Mouse (Mus musculus): Measurements from ENCODE around the gene Ugt1a9.
"Not testable (repeated sequence)": the region's sequence is repeated elsewhere in the genome, so short reads cannot be mapped to it uniquely, and the experiment has no call there.

Ugt1a9 gene

DNA sequence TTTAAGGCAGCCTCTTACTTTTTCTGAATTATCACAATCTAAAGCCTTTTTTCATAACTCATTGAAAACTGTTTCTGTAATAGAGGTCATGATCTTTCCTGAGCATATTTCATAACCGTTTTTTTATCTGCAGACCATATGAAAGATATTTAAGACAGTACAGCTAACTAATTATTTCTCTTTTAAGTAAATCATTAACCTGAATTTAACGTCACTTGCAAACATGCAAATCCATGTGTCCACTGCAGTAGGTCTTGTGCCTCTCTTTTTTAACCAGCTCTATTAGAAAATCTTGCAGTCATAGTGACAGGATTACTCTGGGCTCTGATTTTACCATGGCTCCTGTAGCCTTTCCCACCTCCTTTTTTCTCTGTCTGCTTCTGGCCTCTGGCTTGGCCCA, at the start of gene Ugt1a9:
Gene Ugt1a9, plus strand, starts transcription at position 306 of the 400 bp plus-strand sequence.
- no peak for DNase-seq (ENCODE audit: inconsistent age in 2 of 2, low spot score in 1 of 2)

DNA sequence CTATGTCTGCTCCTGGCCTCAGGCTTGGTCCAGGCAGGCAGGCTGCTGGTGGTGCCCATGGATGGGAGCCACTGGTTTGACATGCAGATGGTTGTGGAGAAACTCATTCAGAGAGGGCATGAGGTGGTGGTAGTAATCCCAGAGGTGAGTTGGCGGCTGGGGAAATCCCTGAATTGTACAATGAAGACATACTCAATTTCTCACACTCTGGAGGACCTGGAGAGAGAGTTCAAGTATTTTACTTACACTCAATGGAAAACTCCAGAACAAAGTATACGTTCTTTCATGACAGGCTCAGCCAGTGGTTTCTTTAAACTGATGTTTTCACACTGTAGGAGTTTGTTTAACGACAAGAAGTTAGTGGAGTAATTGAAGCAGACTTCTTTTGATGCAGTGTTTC, 45.4 kb upstream of the Ugt1a9 start:
- DNase-seq (ENCODE audit: inconsistent age in 2 of 2, low spot score in 1 of 2) = not testable (repeated sequence)

DNA sequence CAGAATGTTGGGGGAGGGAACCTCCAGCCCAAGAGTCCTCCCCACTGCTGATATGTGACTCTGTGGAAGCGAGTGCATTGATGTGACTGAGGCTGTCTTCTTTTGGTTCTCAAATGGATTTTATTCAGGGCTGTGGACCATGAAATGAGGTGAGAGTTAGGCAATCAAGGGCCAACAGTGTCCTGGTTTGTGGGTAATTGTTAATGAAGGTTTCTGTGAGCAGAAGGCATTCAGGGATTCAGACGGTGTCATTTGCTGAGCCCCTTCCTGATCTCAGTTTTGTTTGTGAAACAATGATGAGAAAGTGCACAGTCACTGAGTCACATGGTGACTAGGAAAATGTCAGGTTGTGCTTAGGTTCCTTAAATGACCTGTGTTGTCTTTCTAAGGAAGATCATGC, 27.6 kb upstream of the Ugt1a9 start:
- not testable (repeated sequence) for DNase-seq (ENCODE audit: inconsistent age in 2 of 2, low spot score in 1 of 2)

DNA sequence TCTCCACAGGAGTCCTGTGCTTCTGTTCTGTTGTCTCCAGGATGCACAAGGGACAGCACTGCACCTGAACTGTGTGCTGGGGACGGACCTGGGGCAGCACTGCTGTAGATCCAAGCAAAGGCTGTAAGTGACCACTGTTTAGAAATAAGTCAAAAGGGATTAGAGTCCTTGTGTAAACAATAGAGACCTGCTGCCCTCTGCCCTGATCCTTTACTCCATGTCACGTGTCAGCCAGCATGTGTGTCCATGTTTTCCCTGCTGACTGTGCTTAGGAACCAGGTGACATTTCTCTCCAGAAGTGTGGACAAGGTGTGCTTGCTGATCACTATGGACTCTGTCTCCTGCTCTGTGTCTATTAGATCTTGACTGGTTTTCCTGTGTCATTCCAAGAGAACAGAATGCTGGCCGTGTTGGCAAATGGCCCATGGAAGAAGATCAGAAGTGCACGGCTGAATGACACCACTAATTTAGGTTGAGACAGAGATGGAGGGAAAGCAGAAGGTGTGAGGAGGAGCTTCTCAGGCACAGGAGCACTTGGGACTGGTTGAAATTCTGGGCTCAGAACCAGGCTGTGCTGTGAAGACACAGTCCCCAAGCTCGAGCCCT, 25.7 kb upstream of the Ugt1a9 start:
- not testable (repeated sequence) for DNase-seq (ENCODE audit: inconsistent age in 2 of 2, low spot score in 1 of 2)

DNA sequence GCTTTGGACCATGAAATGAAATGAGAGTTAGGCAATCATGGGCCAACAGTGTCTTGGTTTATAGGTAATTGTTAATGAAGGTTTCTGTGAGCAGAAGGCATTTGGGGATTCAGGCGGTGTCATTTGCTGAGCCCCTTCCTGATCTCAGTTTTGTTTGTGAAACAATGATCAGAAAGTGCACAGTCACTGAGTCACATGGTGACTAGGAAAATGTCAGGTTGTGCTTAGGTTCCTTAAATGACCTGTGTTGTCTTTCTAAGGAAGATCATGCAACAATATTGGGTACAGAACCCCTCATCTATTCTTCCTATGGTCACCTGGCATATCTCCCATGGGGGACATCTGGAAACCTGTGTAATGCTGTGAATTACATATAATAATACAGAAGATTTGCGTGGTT, 23.2 kb upstream of the Ugt1a9 start:
- DNase-seq (ENCODE audit: inconsistent age in 2 of 2, low spot score in 1 of 2) = not testable (repeated sequence)

DNA sequence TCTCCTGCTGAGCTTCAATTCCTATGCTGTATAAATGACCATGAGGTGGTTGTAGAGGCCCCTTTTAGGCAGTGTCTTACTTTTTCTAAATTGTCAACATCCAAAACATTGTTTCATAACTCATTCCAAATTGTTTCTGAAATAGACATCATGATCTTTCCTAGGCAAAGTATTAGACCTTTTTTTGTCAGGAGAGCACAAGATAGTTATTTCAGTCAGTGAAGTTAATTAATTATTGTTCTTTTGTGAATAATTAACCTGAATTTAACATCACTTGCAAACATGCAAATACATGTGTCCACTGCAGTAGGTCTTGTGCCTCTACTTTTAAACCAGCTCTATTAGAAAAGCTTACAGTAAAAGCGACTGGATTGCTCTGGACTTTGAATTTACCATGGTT, 15.5 kb upstream of the Ugt1a9 start, which contains the start of gene Ugt1a10:
Gene Ugt1a10, plus strand, starts transcription at position 301 of the 400 bp plus-strand sequence.
- no peak for DNase-seq (ENCODE audit: inconsistent age in 2 of 2, low spot score in 1 of 2)

DNA sequence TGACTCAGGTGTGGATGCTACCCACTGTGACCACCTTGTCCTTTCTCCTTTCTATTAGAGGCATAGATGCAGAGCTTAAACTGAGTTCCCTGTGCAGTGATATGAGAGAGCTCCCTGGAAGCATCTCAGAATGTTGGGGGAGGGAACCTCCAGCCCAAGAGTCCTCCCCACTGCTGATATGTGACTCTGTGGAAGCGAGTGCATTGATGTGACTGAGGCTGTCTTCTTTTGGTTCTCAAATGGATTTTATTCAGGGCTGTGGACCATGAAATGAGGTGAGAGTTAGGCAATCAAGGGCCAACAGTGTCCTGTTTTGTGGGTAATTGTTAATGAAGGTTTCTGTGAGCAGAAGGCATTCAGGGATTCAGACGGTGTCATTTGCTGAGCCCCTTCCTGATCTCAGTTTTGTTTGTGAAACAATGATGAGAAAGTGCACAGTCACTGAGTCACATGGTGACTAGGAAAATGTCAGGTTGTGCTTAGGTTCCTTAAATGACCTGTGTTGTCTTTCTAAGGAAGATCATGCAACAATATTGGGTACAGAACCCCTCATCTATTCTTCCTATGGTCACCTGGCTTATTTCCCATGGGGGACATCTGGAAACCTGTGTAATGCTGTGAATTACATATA, 4.0 kb upstream of the Ugt1a9 start:
- not testable (repeated sequence) for DNase-seq (ENCODE audit: inconsistent age in 2 of 2, low spot score in 1 of 2)

DNA sequence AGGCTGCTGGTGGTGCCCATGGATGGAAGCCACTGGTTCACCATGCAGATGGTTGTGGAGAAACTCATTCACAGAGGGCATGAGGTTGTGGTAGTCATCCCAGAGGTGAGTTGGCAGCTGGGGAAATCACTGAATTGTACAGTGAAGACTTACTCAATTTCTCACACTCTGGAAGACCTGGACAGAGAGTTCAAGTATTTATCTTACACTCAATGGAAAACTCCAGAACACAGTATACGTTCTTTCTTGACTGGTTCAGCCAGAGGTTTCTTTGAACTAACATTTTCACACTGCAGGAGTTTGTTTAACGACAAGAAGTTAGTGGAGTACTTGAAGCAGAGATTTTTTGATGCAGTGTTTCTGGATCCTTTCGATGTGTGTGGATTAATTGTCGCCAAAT, 302 bp downstream of the Ugt1a9 start:
- no peak for DNase-seq (ENCODE audit: inconsistent age in 2 of 2, low spot score in 1 of 2)

DNA sequence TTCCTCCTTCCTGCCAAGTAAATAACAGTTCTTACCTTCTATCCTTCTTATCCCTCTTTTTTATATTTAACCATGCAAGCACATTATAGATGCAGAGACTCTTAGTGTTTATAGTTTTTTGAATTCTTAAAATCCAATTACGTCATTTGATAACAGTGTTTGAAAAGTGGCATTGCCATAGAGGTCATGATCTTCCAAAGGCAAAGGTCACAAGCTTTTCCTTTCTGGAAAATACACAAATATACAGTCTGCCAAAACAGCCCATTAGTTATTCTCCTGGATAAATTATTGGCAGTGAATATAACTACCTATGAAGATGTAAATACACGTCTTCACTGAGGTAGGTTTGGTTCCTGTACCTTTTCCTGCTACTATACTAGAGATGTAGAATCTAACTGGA, 3.9 kb downstream of the Ugt1a9 start:
- no peak for DNase-seq (ENCODE audit: inconsistent age in 2 of 2, low spot score in 1 of 2)

DNA sequence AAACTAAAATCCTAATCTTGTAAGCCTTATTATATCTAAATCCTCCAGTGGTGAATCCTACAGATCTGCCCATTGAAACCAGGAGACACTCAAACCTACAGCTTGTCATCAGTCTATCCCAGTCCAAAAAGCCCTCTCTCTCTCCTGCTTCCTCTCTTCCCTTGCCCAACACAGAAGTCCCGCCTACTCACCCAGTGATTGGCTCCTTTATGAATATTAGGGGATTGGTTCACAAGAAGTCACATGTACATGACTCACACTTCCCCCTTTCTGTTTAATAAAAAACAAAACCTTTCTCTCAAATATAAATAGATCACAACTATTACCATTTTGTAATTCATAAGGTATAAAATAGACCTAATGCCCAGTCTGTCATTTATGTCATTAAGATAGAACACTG, 6.5 kb downstream of the Ugt1a9 start:
- no peak for DNase-seq (ENCODE audit: inconsistent age in 2 of 2, low spot score in 1 of 2)

DNA sequence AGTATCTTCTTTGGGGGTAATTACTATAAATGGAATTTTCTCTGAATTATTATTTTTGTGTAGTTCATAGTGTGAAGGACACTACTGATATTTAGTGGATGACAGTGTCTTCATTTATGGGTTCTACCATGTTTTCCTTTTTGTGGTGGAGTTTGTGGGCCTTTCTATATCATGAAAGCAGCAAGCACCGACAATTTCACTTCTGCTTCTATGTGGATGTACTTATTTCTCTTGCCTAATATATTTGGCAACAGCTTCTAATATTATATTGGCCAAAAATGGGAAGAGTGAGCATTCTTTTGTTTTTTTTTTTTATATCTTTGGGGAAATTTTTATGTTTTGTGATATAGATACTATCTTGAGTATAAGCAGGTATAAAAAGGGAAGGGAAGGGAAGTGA, 11.1 kb downstream of the Ugt1a9 start:
- no peak for DNase-seq (ENCODE audit: inconsistent age in 2 of 2, low spot score in 1 of 2)

DNA sequence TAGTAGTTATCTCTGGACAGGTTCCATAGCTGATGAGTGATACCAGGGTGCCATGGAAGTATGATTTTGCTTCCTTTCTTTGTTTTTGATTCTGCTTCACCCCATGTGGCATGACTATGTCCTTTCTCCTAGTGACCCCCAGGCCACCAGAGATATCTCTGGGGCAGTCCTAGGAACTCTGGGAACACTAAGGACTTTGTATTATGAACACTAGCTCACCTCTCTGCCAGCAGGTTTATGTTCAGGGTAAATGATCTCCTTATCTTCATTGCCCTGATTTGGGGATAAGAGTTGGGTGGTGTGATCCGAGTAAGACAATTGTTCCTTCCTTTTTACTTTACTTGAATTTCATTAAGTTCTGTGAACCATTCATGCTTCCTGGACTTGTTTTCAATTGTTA, 15.5 kb downstream of the Ugt1a9 start:
- no peak for DNase-seq (ENCODE audit: inconsistent age in 2 of 2, low spot score in 1 of 2)

DNA sequence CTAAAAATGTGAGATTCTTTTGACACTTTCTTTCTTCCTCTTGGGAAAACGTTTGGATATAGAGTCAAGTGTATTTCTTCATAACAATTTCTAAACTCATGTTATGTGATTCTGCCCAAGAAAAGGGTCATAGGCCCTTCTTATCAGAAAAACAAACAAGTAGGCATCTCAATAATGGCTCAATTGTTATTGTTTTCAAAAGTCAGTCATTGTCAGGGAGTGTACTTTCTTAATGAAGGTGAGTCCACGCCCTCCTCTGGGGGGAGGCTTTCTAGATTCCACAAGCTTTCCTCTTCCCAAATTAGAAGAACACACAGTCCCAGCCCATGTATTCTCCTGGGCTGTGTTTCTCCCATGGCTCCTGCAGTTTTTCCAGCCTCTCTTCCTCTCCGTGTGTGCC, 16.9 kb downstream of the Ugt1a9 start, which contains the start of gene Ugt1a8:
Gene Ugt1a8, plus strand, starts transcription at position 301 of the 400 bp plus-strand sequence.
- no peak for DNase-seq (ENCODE audit: inconsistent age in 2 of 2, low spot score in 1 of 2)

DNA sequence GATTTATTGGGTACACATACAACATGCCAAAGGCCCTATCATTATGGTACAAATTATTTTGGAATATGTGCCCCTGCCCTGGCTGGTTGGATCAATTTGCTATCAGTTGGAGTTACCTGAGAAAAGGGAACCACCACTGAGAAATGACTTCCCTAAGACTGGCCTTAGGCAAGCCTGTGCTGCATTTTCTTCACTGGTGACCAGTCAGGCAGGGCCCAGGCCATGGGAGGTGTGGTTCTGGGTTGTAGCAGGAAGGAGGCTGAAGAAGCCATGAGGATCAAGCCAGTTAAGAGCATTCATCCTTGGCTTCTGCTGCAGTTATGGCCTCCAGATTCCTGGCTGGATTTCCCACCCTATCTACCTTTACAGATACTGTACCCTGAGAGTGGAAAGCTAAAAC, 21.7 kb downstream of the Ugt1a9 start:
- no peak for DNase-seq (ENCODE audit: inconsistent age in 2 of 2, low spot score in 1 of 2)

DNA sequence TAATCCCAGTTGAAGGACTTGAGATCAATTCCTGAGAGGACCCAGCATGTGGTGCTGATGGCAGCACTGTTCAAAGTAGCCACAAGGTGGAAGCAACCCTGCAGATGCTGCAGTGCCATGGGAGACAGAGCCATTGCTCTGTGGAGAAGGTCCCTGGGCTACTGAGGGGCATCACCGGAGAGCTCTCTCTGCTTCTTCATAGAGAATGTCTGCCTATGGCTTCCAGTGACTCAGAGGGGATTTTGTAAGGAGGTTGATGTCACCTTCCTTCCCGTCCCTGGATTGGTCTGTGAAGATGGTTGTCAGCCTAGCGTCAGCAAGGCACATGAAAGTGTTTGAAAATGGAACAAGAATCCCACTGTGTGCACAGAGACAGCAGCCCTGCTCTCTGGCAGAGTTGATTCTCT, 23.7 kb downstream of the Ugt1a9 start:
- DNase-seq (ENCODE audit: inconsistent age in 2 of 2, low spot score in 1 of 2) = peak in 1 of 2 experiments; percentile 46

DNA sequence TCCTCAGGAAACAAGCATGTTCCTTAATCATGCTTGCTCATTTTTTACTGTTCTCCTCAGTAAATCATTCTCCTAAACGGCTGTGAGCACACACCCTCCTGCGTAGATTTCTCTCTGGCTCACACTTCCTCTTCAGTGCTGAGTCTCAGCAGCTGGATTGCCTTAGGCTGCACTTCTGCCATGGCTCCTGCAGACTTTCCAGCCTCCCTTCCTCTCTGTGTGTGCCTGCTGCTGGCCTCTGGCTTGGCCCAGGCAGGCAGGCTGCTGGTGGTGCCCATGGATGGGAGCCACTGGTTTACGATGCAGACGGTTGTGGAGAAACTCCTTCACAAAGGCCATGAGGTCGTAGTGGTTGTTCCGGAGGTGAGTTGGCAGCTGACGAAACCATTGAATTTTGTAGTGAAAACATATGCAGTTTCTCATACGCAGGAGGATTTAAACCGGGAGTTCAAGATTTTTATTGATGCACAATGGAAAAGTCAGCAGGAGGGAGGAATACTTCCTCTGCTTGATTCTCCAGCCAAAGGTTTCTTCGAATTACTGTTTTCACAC, 24.4 kb downstream of the Ugt1a9 start, which contains the start of gene Ugt1a7c:
Gene Ugt1a7c, plus strand, starts transcription at position 122 of the 552 bp plus-strand sequence.
- peak in 1 of 2 experiments; percentile 38 for DNase-seq (ENCODE audit: inconsistent age in 2 of 2, low spot score in 1 of 2)

DNA sequence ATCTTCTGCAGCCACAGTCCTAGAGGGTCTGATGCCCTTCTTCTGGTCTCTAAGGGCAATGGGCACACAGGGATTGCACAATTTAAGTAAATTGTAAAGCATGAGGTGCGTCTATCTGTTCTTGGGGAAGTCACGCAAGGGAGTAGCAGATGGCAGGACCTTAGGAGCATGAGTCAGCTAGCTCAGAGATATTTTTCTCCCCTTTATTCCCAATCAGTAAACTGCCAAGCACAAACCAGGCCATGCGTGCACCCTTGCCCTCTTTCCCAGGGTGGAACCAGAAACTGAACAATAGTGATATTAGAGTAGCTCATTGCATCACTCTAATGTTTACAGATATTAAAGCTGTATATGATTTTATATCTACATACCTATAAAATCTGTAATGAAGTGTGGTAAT, 27.9 kb downstream of the Ugt1a9 start:
- not testable (repeated sequence) for DNase-seq (ENCODE audit: inconsistent age in 2 of 2, low spot score in 1 of 2)

DNA sequence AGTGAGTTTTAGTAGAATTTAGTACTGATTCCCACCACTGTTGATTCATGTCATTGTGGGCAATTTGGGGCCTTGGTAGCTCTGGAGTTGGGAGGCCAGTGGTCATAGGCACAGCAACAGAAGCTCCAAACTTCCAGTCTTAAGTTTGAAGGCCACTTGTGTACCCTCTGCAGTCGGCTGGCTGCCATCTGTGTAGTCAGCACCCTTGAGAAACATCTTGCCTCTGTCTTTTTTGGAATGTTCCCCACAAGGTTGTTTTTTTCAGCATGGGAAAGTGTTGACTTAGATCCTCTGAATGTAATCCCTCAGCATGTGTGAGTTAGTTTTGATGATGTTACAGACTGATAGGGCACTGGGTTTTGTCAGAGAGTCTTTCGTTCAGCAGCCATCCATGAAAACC, 29.1 kb downstream of the Ugt1a9 start:
- peak in 1 of 2 experiments; percentile 55 for DNase-seq (ENCODE audit: inconsistent age in 2 of 2, low spot score in 1 of 2)

DNA sequence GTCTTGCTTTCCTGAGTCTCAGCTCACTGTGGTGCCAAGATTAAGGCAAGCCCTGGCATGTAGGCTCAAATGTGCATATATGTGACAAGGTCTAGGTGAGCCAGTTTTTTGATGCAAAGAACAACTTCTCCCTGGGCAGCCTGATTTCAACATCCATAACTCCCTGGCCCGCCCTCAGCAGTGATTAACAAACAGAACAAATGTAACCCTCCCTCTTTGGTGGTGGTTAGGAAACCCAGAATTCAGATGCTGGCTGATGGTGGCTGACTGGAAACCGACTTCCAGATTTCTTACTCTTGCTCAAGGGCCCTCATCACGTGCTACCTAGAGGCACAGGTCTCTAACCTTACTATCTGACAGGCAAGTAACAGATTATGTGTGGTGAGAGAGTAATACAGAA, 32.4 kb downstream of the Ugt1a9 start, which contains the start of gene Ugt1a6b:
Gene Ugt1a6b, plus strand, starts transcription at position 234 of the 400 bp plus-strand sequence.
- DNase-seq (ENCODE audit: inconsistent age in 2 of 2, low spot score in 1 of 2) = peak in 1 of 2 experiments; percentile 52

DNA sequence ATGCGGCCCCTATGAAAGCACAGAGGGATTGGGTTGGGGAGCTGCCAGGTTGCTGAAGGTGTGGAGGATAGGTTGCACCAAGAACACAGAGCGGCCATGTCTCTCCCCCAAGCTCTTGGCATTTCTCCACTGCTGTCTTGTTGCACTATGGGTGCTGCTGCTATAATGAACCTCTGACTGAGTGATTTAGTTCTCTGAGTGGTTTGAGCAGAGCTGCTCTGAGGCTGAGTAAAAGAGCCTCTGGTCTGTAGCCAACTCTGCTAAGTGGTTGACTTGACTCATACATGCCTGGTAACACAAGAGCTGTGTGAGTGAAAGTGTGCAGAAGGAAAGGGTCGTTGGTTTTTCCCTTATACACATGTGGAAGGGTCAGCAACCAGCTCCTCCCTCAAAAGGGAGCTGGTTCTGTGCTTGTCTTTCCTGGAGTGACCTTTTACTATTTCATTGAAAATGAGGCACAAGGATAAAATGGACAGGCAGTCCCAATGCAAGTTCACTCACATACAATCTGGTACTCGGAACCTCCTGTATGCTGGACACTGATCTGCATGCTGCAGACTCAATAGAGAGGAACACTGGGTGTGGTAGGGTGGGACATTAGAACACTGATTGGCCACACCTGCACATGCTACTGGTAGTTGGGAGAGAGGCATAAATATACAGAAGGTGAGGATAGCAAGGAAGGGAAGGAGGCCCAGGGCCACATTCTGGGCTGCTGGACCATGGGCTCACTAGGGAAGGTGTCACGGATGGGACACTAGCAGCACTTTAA, 33.3 kb downstream of the Ugt1a9 start:
- DNase-seq (ENCODE audit: inconsistent age in 2 of 2, low spot score in 1 of 2) = not testable (repeated sequence)

DNA sequence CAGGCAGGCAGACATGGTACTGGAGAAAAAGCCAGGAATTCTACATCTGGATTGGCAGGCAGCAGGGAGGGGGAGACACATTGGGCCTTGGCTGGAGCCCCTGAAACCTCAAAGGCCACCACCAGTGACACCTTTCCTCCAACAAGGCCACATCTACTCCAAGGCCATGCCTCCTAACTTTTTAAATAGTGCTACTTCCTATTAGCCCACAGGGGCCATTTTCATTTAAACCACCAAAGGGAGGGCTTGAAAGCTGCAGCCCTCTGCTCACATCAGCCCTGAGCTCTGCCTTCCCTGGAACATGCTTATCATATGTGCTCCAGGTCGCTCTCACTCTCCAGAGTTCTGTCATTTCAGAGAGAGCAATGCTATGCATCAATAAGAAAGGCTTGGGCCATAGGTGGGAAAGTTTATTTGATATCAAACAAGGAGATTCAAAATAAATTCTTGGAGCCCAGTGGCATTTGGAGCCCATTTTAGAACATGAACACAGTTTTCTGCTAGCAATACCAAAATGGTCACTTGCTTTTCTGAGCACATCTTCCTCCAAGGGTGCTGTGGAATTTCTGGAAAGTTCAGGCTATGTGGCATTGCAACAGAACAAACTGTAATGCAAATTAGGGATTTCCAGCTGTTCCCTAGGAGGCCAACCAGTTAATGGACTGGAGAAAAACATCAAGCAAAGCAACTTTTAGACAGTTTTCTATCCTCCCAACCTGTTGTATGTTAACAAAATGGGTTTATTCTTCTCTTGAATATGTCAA, 34.2 kb downstream of the Ugt1a9 start:
- DNase-seq (ENCODE audit: inconsistent age in 2 of 2, low spot score in 1 of 2) = no peak
